Mouse (Mus musculus): ENCODE measurements around the gene Tab1. TPM values are rescaled to one million over a fixed set of nuclear protein-coding genes. Genes with fewer than 3 reads are reported as not detected.

The Tab1 gene
- total and polyA plus RNA-seq, 3 experiments, result 11.6 to 17.7 (median 12.0) TPM

- no peak overlapping the region for H3K27ac ChIP-seq (ENCODE audit: insufficient read depth, low read depth)
- DNase-seq (ENCODE audit: extremely low read depth), result no peak
- no peaks in the 10 kb centered on the region for H3K9me3 ChIP-seq (replicated peaks; ENCODE audit: low read length)
- H3K4me1 ChIP-seq (ENCODE audit: control insufficient read depth in 1 of 2, insufficient read depth in 2 of 2), result no peaks in the 10 kb centered on the region
- no peak overlapping the region for H3K4me3 ChIP-seq (replicated peaks in 1 of 3; ENCODE audit: low read depth in 2 of 3, low read length in 2 of 3, poor library complexity in 1 of 3)
- in situ Hi-C loops (cut with MboI; ENCODE audit: low pct_ligation_motif_present, low pct_unique_long_range_greater_than_20kb, low sequenced_read_pairs) (no loop called here), dilution Hi-C loops (cut with MboI; ENCODE audit: extremely low pct_ligation_motif_present, extremely low pct_unique_long_range_greater_than_20kb, low sequenced_read_pairs) (no loop called here)
- H3K36me3 ChIP-seq (replicated peaks in 1 of 2; ENCODE audit: control insufficient read depth in 1 of 2, insufficient read depth in 1 of 2, low read length in 1 of 2), result peaks cover 83 to 98% of the 10 kb centered on the region in 2 experiments
- TF ChIP-seq SIN3A (IDR thresholded peaks at IDR 0.05; ENCODE audit: low read length), result no peak
- no peak for TF ChIP-seq RAD21 (IDR thresholded peaks at IDR 0.05; ENCODE audit: low read depth, low read length)
- no peak for TF ChIP-seq USF2 (conservative IDR thresholded peaks at IDR 0.05; ENCODE audit: low read depth, low read length)
- no peak for TF ChIP-seq EP300 (IDR thresholded peaks at IDR 0.05; ENCODE audit: low read length)
- no peak for TF ChIP-seq JUND (conservative IDR thresholded peaks at IDR 0.05; ENCODE audit: low read depth, low read length)
- TF ChIP-seq BHLHE40 (IDR thresholded peaks at IDR 0.05; ENCODE audit: low read depth, low read length), result no peak
- no peak for TF ChIP-seq ZC3H11A (IDR thresholded peaks at IDR 0.05; ENCODE audit: low read depth, low read length)
- TF ChIP-seq POLR2AphosphoS2 (IDR thresholded peaks at IDR 0.05; ENCODE audit: low read depth, low read length), result no peak
- TF ChIP-seq RCOR1 (conservative IDR thresholded peaks at IDR 0.05; ENCODE audit: low read depth, low read length), result no peak
- TF ChIP-seq E2F4 (IDR thresholded peaks at IDR 0.05; ENCODE audit: insufficient replicate concordance, low read depth, low read length), result no peak
- no peak for TF ChIP-seq TBP (conservative IDR thresholded peaks at IDR 0.05; ENCODE audit: low read depth, low read length)
- no peak for TF ChIP-seq PAX5 (IDR thresholded peaks at IDR 0.05; ENCODE audit: low read length)
- no peak for TF ChIP-seq KAT2A (IDR thresholded peaks at IDR 0.05; ENCODE audit: insufficient replicate concordance, low read length)
- no peak for TF ChIP-seq MAFK (IDR thresholded peaks at IDR 0.05; ENCODE audit: insufficient replicate concordance, low read length)
- H3K4me2 ChIP-seq (ENCODE audit: insufficient read depth, low read depth, poor library complexity, severe bottlenecking), result no peak overlapping the region
- no peak overlapping the region for H3K9ac ChIP-seq (ENCODE audit: insufficient read depth, low read depth)
- H3K27me3 ChIP-seq (replicated peaks), result no peaks in the 10 kb centered on the region
- H3K79me2 ChIP-seq (replicated peaks; ENCODE audit: control insufficient read depth, extremely low read depth, insufficient read depth, poor library complexity, severe bottlenecking), result no peaks in the 10 kb centered on the region
These were observed 24.4 kb downstream of the Tab1 start for GRCm38 (mm10) chr15:80157197-80157943.

- H3K9me3 ChIP-seq (replicated peaks; ENCODE audit: low read length), result no peaks in the 10 kb centered on the region
- H3K27me3 ChIP-seq (replicated peaks), result no peaks in the 10 kb centered on the region
- peaks cover 76 to 98% of the 10 kb centered on the region in 2 experiments for H3K36me3 ChIP-seq (replicated peaks in 1 of 2; ENCODE audit: control insufficient read depth in 1 of 2, insufficient read depth in 1 of 2, low read length in 1 of 2)
- H3K4me1 ChIP-seq (ENCODE audit: control insufficient read depth in 1 of 2, insufficient read depth in 2 of 2), result no peaks in the 10 kb centered on the region
- no peaks in the 10 kb centered on the region for H3K79me2 ChIP-seq (replicated peaks; ENCODE audit: control insufficient read depth, extremely low read depth, insufficient read depth, poor library complexity, severe bottlenecking)
- H3K4me3 ChIP-seq (replicated peaks in 1 of 3; ENCODE audit: low read depth in 2 of 3, low read length in 2 of 3, poor library complexity in 1 of 3), result no peak overlapping the region
- no peak for DNase-seq (ENCODE audit: extremely low read depth)
- H3K27ac ChIP-seq (ENCODE audit: insufficient read depth, low read depth), result no peak overlapping the region
- no peak overlapping the region for H3K4me2 ChIP-seq (ENCODE audit: insufficient read depth, low read depth, poor library complexity, severe bottlenecking)
- dilution Hi-C loops (cut with MboI; ENCODE audit: extremely low pct_ligation_motif_present, extremely low pct_unique_long_range_greater_than_20kb, low sequenced_read_pairs) (no loop called here), in situ Hi-C loops (cut with MboI; ENCODE audit: low pct_ligation_motif_present, low pct_unique_long_range_greater_than_20kb, low sequenced_read_pairs) (no loop called here)
- TF ChIP-seq E2F4 (IDR thresholded peaks at IDR 0.05; ENCODE audit: insufficient replicate concordance, low read depth, low read length), result no peak
- no peak for TF ChIP-seq MAZ (IDR thresholded peaks at IDR 0.05; ENCODE audit: low read depth, low read length)
- TF ChIP-seq CHD2 (IDR thresholded peaks at IDR 0.05; ENCODE audit: low read length), result no peak
- no peak for TF ChIP-seq NELFE (IDR thresholded peaks at IDR 0.05; ENCODE audit: low read depth, low read length)
- TF ChIP-seq USF2 (conservative IDR thresholded peaks at IDR 0.05; ENCODE audit: low read depth, low read length), result no peak
- TF ChIP-seq IRF4 (IDR thresholded peaks at IDR 0.05; ENCODE audit: low read depth, low read length), result no peak
- no peak for TF ChIP-seq BHLHE40 (IDR thresholded peaks at IDR 0.05; ENCODE audit: low read depth, low read length)
- no peak for TF ChIP-seq GABPA (IDR thresholded peaks at IDR 0.05; ENCODE audit: insufficient replicate concordance, low read depth, low read length)
- no peak for TF ChIP-seq CHD1 (IDR thresholded peaks at IDR 0.05; ENCODE audit: low read depth, low read length)
- no peak for TF ChIP-seq RCOR1 (conservative IDR thresholded peaks at IDR 0.05; ENCODE audit: low read depth, low read length)
- no peak for TF ChIP-seq ZC3H11A (IDR thresholded peaks at IDR 0.05; ENCODE audit: low read depth, low read length)
- TF ChIP-seq NRF1 (IDR thresholded peaks at IDR 0.05; ENCODE audit: low read depth, low read length), result no peak
- TF ChIP-seq PAX5 (IDR thresholded peaks at IDR 0.05; ENCODE audit: low read length), result no peak
- no peak overlapping the region for H3K9ac ChIP-seq (ENCODE audit: insufficient read depth, low read depth)
These were observed 25.2 kb downstream of the Tab1 start for GRCm38 (mm10) chr15:80158001-80158706.

Data from CH12.LX (cell line).